Mouse (Mus musculus) spleen, adult 12 weeks (tissue): Measurements from ENCODE around the gene Kat2b.
"Not testable (repeated sequence)": the region's sequence is repeated elsewhere in the genome, so short reads cannot be mapped to it uniquely, and the experiment has no call there.

ENCODE experiments used
- DNase-seq: peaks from one replicate; pipeline ENCODE4 v3.0.0; 2022; ENCODE audit warnings: low spot score

The Kat2b gene

DNA sequence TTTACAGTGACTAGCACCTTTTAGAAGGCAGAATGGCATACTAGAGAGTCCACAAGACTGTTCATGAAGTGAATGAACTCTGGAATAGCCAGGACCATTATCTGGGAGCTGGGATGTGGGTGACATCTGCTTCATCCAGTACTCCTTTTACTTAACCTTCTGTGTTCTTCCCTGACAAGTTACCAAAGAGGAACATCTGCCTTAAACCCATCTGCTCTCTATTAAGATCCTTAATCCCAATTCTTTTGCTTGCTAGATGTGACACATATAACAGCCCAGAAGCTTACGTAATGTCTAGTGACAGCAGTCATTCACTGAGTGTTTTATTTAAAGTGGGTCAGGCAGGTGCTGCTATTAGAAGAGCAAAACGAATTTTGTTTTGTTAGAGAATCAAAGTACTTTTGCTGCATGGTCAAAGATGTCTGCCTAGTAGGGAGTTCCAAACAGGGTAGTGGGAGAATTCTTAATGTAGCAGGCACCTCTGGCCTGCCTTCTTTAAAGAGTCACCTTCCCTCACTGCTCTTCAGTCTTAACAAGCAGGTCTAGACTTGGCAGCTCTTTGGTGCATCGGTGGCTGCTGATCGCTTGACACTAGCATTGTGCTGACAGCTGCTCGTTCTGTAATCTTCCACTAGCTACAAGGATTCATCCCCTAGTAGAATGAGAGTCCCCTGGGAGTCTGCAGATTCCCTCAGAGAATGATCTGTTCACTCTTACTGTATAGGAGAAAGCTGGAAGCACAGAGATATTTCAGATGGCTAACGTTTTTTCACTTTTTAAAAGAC lies 94.6 kb downstream of the Kat2b start:
- no peak for DNase-seq

DNA sequence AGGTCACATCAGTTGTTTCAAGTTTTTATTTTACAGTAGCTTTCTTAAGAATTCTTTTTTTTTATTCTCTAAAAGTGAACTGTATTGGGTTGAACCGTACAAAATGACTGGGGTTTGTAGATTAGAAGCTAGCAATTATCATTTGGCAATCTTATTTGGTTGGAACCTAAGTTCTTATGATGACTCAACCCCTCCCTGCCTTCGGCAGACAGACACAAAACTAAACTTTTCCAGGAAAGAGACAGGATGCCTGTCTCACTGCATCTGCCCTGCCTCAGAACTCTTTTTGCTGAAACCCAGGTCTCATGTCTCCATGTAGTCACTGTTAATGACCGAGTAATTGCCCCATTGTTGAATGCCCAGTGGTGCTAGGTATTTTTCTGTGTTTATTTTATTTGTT lies 97.6 kb downstream of the Kat2b start:
- no peak for DNase-seq

DNA sequence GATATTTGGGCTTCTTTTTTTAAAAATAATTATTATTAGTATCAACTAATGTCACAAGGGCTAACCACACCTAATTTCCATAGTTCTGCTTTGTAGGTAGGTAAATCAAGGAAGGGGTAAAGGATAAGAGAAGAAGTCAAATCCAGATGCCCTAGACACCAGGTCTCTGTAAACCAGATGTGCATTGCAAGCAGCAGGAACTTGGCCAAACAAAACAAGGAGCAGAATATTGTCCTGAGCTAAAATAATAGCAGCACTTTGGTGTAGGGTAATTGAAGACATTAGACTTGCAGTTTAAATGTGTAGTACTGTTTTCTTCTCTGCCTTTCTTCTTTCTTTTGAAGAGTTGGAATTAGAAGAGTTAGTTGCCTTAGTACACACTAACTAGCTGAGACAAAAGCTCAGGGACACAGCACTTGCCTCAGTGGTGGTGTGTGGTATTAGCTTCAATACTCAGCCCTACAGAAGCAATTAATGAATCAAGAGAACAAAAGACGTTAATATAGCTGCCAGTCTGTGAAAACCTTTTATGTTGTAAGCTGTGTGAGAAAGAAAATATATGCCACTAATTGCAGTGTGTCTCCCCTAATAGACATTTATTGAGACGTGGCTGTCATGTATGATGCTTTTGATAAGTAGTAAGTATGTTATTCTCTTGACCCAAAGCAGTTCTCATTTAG lies 98.2 kb downstream of the Kat2b start:
- DNase-seq = no peak

DNA sequence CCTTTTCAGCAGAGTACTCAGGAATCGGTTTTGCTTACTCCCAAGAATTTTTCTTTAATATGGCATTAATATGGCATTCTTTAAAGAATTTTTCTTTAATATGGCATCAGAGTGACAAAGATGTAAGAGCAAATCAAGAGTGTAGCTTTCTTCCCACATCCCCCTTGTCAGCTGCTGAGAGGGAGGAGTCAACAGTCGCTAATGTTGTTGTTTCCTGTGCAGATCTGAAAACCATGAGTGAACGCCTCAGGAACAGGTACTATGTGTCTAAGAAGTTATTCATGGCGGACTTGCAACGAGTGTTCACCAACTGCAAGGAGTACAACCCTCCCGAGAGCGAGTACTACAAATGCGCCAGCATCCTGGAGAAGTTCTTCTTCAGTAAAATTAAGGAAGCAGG lies 103.8 kb downstream of the Kat2b start:
- no peak for DNase-seq

DNA sequence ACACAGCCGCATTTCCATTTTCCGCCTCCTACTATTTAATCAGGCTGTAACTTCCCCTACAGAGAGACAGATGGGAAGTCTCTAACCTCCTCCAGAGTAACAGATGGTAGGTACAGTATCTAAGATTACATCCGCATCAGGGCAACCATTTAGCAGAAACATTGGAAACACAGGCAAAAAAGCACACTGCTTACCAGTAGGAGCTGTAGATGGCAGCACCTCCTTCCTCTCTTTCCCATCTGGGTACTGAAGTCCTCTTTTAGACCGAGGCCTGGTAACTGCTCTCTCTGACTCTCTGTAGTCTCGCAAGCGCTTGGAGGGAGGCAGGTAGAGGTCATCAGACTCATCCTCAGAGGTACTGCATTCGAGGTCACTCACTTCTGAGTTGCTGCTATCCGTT lies 112.1 kb downstream of the Kat2b start:
- DNase-seq = no peak

DNA sequence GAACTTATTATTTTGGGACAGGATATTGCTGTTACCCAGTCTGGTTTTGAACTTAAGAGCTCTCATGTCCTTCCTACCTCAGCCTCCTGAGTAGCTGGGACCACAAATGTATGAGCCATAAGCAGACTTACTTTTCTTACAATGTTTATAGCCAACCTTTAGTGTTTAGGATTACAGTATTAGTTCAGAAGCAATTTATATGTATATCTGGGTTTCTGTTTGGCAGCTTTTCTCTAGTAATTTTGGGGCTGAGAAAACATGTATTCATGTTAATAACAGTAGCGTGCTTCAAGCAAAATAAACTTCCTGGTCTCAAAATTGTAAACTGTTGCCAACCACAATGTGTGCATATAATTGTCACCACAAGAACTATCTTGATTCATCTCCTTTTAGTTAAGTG lies 121.7 kb downstream of the Kat2b start:
- no peak for DNase-seq

DNA sequence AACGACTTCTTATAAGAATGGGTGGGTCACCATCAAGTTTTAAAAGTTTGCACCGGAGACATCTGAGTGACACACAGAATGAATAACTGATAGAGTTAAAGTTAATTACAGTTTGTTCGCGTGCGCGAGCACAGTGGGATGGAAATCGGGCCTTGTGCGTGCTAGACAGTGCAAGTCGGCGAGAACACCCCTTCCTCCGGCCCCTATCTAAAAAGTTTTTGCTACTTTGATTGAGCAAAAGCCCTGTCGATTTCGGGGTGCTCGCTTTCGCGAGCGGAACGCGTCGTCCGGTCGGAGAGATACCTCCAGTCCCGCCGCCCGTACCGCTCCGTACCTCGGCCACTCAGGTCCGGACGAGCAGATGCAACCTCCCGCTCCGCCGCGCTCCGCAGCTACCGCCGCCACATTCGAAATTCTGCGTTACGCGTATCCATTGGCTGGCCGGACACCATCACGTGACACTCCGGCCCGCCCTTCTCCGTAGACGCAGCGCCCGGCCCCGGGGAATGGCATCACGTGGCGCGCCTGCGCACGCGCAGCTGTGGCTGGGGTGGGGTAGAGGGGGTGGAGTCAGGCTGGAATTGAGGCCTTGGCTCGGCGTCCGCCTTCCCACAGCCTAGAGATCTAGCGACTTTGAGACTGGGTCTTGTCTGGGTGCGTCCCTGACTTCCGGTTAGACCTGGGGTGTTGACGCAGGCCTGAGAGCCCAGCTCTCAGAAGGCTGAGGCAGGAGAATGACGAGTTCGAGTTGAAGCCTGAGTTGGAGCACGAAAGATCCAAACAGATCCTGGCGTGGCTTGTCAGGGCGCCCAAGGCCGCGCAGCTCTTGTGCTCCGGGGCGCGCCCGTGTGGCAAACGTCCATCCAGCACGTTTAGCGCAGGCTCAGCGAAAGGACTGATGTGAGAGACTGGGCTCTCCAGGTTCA lies 122.5 kb downstream of the Kat2b start, which contains the start of gene Sgo1:
Gene Sgo1, minus strand, starts transcription at position 457 of the 926 bp plus-strand sequence.
- peak; percentile 93 for DNase-seq

DNA sequence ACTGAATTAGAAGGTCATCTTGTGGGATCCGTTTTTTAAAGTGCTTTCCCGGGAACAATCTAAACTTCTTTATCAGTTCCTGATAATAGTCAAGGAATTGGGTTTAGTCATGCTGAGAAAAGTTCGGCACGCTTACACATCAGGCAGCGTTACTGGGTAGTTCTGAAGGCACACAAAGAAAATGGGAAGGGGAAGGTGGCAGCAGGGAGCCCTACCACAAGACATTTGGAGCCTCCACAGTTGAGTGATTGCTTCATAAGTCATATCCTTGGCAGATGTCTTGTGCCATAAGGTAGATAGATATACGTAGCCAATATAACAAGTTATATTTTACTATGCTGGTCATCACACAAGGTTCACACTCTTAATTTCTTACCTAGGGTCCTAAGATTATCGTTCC lies 123.3 kb downstream of the Kat2b start:
- no peak for DNase-seq

DNA sequence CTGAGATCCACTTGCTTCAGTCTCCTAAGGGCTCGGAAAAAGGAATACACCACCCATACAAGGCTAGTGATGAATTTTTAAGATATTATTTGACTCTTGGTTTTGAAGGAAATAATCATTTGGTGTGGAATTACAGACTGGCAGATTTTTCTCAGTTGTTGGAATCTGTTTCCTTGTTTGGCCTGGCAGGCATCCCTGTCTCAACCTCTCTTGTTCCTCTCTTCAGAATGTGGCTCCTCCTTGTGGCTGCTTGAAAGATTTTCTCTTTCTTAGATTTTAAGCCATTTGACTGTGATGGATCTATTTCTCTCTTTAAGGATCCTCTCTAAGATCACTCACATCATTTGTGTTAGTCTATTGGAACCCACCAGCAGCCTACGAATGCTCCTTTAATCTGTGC lies 127.4 kb downstream of the Kat2b start:
- DNase-seq = no peak

DNA sequence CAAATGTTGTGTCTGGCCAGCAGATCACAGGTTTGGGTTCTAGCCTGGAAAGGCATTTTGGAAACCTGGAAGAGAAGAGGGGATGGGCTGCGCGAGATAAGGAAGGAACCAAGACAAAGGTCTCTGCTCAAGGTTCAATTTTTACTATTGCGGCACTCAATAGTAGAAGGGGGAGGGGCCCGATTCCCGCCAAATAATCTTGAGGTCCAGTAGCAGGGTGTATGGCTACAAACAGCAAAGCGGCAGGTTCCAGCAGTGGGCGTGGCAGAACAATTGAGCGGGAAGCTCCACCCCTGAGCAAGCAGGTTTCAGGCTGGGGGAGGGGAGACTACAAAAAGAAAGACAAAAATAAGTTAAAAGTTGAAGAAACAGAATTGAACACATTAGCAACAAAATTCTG lies 130.9 kb downstream of the Kat2b start:
- not testable (repeated sequence) for DNase-seq

DNA sequence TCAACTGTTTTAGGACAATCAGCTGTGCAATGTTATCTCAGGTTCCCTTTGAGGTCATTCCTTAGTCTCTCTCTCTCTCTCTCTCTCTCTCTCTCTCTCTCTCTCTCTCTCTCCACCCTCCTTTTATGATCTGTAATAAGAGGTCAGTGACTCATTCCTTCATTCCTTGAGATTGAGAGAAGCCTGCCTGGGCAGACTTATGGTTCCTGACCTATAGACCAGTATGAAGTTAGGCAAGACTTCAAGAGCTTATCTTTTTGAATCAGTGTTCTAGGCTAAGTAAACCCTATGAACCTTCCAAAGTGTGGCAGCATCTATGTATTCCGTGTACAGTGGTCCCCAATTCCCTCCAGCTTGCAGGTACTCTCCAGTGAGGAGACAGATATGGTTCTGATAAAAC lies 147.8 kb downstream of the Kat2b start:
- DNase-seq = no peak

DNA sequence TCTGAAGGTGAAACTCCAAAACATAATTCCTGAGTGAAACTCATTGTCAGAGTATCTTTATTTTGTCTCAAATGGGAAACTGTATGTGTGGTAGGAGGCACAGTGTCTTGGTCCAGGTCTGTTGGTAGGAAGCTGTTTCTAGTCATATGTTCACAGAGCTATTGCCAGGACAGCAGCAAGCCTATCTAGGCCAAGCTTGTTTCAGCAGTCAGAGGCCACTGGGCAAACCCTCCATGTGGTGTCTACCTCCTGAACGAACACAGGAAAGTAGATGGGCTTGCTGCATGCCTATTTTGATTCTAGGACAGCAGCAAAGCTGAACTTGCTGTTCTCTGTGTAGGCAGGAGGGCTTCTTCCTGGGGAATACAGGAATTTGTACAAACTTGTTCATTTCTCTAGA lies 148.5 kb downstream of the Kat2b start:
- DNase-seq = not testable (repeated sequence)

DNA sequence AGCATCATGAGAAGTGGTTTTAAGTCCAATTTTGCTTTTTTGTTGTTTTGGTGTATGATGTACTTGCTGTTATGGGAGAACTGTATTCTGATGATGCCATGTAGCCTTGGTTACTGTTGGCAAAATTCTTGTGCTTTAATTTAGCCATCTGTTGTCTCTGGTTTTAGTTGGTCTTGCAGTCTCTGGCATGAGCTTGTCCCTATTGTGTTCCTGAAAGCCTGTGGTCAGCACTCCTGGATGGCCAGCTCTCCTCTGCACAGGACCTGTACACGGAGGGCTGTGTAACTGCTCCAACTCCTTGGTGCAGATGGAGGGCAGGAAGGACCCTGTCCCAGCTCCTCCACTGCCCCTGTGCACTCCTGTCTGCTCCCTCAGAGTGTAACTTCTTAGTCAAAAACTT lies 151.8 kb downstream of the Kat2b start:
- no peak for DNase-seq

DNA sequence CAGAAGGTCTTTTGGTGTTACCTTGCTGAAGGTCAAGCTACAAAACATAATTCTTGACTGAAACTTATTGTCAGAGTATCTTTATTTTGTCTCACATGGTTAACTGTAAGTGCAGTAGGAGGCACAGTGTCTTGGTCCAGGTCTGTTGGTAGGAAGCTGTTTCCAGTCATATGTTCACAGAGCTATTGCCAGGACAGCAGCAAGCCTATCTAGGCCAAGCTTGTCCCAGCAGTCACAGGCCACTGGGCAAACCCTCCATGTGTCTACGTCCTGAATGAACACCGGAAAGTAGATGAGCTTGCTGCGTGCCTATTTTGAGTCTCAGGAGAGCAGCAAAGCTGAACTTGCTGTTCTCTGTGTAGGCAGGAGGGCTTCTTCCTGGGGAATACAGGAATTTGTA lies 152.3 kb downstream of the Kat2b start:
- not testable (repeated sequence) for DNase-seq
